Comparison of ENCODE assay signal across 20 mouse cellular contexts in genomic region chr16:96973300-96973699, GRCm38 (mm10).
"Had no signal": no experiment of that assay in that cellular context is flagged by ENCODE, and none has a peak within 500 bp of the region (broad histone marks: within the 10 kb centered on the region; RNA-seq: fewer than 3 reads in every experiment).

No protein-coding gene starts in this region.

- H3K4me1 ChIP-seq: kidney, embryonic 15.5 days; limb, embryonic 12.5 days; limb, embryonic 15.5 days; neural tube, embryonic 12.5 days; stomach, embryonic 15.5 days had no signal

- H3K27me3 ChIP-seq: kidney, embryonic 15.5 days; limb, embryonic 12.5 days; limb, embryonic 15.5 days; neural tube, embryonic 12.5 days; neural tube, embryonic 15.5 days; stomach, embryonic 15.5 days had no signal

- H3K4me2 ChIP-seq: kidney, embryonic 15.5 days; limb, embryonic 12.5 days; limb, embryonic 15.5 days; liver, embryonic 11.5 days; lung, embryonic 14.5 days; neural tube, embryonic 12.5 days; neural tube, embryonic 15.5 days; stomach, embryonic 15.5 days had no signal

- H3K27ac ChIP-seq: kidney, embryonic 15.5 days; left cerebral cortex, adult 2 months; limb, embryonic 12.5 days; limb, embryonic 15.5 days; liver, embryonic 14.5 days; neural tube, embryonic 12.5 days; neural tube, embryonic 15.5 days; stomach, embryonic 15.5 days had no signal

- H3K9ac ChIP-seq: kidney, embryonic 15.5 days; limb, embryonic 12.5 days; limb, embryonic 15.5 days; liver, embryonic 14.5 days; liver, postnatal 0 days; lung, embryonic 14.5 days; neural tube, embryonic 12.5 days; neural tube, embryonic 15.5 days; stomach, embryonic 15.5 days had no signal

- H3K4me3 ChIP-seq: kidney, embryonic 15.5 days; left cerebral cortex, adult 2 months; limb, embryonic 12.5 days; limb, embryonic 15.5 days; neural tube, embryonic 12.5 days; neural tube, embryonic 15.5 days; stomach, embryonic 15.5 days had no signal

- ATAC-seq: liver, postnatal 0 days; lung, postnatal 0 days had no signal

- H3K36me3 ChIP-seq: kidney, embryonic 15.5 days; limb, embryonic 12.5 days; limb, embryonic 15.5 days; neural tube, embryonic 12.5 days; neural tube, embryonic 15.5 days; stomach, embryonic 15.5 days had no signal

- DNase-seq: kidney, adult 11 months; kidney, adult 8-10 months; kidney, postnatal 10 days; kidney, postnatal 36 days; layer of hippocampus, postnatal 36 days; liver, postnatal 0 days; lung, embryonic 14.5 days; right cerebral cortex, postnatal 25 days; spleen, adult 18-20 months; thymus, postnatal 25 days had no signal

- H3K9me3 ChIP-seq: kidney, embryonic 15.5 days; limb, embryonic 12.5 days; limb, embryonic 15.5 days; neural tube, embryonic 12.5 days; neural tube, embryonic 15.5 days; stomach, embryonic 15.5 days had no signal
